Mouse (Mus musculus): ENCODE measurements around the gene Nsmf.

DNA sequence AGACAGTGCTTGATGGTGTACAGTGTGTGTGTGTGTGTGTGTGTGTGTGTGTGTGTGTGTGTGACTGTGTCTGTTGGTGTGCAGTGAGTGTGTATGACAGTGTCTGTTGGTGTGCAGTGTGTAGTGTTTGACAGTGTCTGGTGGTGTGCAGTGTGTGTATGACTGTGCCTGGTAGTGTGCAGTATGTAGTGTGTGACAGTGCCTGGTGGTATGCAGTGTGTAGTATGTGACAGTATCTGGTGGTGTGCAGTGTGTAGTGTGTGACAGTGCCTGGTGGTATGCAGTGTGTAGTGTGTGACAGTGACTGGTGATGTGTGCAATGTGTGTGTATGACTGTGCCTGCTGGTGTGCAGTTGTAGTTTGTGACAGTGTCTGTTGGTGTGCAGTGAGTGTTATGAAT is 55.3 kb downstream of the Nsmf start:
- TF ChIP-seq CTCF (IDR thresholded peaks at IDR 0.05; ENCODE audit: control insufficient read depth, insufficient read depth, insufficient replicate concordance, low read depth, low read length), result no peak
- TF ChIP-seq POLR2A (IDR thresholded peaks at IDR 0.05; ENCODE audit: control insufficient read depth, low read depth, low read length), result no peak

Data from testis, adult 2 months (tissue).